Mouse (Mus musculus) heart, postnatal 36 days (tissue): ENCODE results near the gene Slc39a9. TPM values are rescaled to one million over a fixed set of nuclear protein-coding genes. Genes with fewer than 3 reads are reported as not detected.

ENCODE experiments used
- DNase-seq, 2 experiments: peaks; one replicate each; pipeline ENCODE4 v3.0.0; 2021 to 2022
- intact Hi-C: fragments of 180-260 bp; cut with DNase I; formaldehyde crosslinking; loops from one replicate; pipeline ENCODE4 v1.15.1; 2025
- total RNA-seq, 2 experiments: library from RNA; stranded (reverse); gene quantifications; 2 replicates each; pipeline ENCODE4 v1.2.3; 2021

Gene Slc39a9
- total RNA-seq, 2 experiments from 2014 or later, result 13.7 to 17.3 TPM

DNA sequence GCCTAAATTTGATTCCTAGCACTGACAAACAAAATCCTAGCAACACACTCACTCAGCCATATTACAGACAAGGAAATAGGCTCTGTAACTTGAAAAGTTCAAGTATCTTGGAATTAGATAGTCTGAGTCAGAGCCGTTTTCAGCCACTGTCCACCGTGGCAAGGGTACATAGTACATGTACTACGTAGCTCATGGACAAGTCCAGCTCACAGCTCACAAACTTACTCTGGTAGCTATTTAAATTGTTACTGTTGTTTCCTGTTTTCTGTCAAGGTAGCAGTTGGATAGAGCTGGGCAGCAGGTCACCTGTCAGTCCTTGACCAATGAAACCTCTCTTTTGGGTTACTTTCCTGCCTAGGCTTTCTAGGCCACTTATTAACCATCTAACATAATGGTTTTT is 2.7 kb downstream of the Slc39a9 start:
- intact Hi-C loops, result loop anchor here (1.0 to 10.0 kb wide), 4 partner anchors 39 to 1782 kb away; partner anchors contain the start of genes Atp6v1d, Eif2s1, Srsf5 and Vti1b
- no peak for DNase-seq

DNA sequence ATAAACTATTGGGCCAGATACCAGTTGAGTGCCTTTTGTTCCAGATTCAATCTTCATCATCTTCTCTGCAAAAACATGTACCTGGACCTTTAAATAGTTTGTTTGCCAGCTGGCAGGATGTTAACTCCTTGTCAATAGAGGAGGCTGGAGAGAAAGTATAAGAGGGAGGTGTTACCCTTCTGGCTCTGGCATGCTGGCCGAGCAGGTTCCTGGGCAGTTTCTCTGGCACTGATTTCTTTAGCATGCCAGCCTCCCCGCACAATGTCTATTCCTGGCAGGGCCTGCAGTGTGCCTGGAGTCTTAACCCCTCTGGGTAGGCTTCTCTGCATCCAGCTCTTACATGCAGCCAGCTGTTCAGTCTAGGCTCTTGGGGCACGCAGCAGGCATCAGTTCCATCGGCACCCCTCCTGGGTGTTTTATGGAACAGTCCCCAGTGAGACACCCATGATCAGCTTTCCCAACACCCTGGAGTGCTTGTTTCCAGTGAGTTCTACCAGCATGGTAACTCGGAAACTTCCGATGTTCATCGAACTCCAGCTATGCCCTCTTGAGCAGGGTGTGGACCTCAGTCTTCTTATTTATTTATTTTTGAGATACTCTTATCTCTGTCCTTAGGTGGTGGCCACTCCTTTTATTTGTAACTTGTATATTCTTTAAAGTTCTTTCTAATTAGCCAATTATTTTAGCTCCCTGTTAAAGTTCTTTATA is 10.4 kb downstream of the Slc39a9 start:
- intact Hi-C loops, result no loop called here
- DNase-seq, result peak; percentile 25 to 35

DNA sequence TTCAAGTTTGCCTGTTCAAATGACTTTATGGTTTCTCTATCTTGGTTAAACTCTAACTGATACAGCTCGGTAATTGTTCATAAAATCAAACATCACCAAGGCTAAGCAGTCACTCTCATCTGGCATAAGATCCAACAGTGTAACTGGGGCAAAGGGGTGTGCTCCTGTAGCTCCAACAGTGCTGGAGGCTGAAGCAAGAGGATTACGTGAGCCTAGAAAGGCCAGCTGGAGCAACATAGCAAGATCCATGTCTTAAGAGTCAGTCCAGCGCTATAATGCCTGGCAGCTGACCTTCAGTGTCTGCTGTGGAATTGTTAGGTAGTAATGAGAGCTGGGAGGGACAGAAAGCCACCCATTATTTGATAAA is 11.0 kb downstream of the Slc39a9 start:
- no peak for DNase-seq

DNA sequence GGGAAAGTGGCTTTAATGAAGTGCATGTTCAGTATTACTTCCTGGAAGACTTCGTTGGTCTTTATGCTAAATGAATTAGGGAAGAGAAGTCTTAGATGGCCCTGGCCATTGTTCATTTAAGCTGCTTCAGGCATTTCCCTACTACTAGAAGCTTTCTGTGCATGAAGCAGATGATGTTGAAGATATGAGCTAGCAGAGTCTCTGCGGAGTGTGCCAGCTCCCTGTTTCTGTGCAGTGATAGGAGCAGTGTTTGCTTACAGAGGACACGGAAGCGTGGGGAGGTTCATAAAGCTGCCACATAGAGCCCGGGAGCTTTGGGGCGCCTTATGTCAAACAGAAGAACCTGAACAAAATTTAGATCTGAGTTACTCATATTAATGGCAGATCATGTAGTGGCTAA is 15.0 kb downstream of the Slc39a9 start:
- no peak for DNase-seq
- intact Hi-C loops, result no loop called here

More for the DNA sequence above, 11.0 kb downstream of the Slc39a9 start:
- intact Hi-C loops, result no loop called here

DNA sequence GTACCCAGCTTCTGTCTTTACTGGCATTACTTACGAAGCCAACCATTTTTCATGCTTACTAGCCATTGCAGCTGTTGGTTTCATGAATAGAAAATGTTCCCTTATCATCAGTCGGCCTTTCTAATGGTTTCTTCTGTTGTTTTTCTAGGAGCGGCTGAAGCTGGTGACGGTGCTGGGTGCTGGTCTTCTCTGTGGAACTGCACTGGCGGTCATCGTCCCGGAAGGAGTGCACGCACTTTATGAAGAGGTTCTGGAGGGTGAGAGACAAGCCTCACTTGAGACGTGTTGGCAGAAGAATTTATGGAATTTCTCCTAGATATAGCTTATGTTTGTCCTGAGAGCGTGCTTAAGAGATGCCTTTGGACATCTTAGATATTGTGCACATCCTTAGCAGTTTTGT is 18.6 kb downstream of the Slc39a9 start:
- no peak for DNase-seq
- intact Hi-C loops, result no loop called here

DNA sequence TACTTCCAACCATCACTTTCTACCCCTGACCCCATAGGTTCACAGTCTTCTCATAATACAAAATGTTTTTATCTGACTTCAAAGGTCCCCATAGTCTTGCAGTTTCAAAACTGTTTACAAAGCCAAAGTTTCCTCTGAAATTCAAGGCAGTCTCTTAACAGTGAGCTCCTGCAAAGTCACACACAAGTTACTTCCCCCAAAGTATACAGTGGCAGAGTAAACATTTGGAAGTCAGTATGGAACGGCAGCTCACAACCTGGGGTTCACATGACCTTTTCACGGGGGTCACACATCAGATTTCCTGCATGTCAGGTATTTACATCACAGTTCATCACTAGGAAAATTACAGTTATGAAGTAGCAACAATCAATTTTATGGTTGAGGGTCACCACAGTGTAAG is 20.3 kb downstream of the Slc39a9 start:
- DNase-seq, result no peak
- intact Hi-C loops, result no loop called here

DNA sequence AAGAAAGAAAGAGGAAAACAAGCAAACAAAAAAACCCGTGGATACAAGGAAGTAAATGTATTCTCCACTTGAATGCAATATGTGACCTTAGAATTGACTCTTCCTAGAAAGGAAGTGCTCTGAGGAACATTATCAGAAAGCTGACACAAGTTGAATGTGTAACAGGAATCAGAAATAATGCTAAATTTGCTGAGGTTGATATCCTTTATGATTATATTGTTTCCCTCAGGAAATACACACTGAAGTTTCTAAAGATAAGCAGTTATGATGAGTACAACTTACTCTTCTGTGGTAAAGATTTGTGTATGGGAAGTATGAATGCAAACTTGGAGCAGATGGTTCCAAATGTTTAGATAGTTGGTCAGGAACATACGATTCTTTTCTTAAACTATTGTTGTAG is 24.7 kb downstream of the Slc39a9 start:
- DNase-seq, result no peak
- intact Hi-C loops, result no loop called here

DNA sequence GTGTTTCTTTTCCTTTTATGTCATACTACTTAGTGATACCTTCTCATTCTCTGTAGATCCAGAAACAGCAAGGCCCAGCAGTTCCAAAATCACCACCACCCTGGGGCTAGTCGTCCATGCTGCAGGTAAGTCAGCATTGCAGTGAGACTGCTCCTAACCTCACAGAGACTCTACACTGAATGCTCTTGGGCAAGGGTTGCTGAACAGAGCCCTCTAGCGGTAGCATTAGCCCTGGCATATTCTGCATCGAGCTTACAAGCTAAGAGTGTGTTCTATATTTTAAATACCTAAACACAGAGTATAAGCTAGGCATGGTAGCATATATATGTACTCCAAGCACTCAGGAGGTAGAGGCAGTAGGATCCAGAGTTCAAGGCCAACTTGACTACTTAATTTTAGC is 29.5 kb downstream of the Slc39a9 start:
- peak; percentile 52 to 57 for DNase-seq
- intact Hi-C loops, result loop anchor here (2.0 kb wide), 1 partner anchor 174 kb away; no protein-coding TSS in a partner anchor

DNA sequence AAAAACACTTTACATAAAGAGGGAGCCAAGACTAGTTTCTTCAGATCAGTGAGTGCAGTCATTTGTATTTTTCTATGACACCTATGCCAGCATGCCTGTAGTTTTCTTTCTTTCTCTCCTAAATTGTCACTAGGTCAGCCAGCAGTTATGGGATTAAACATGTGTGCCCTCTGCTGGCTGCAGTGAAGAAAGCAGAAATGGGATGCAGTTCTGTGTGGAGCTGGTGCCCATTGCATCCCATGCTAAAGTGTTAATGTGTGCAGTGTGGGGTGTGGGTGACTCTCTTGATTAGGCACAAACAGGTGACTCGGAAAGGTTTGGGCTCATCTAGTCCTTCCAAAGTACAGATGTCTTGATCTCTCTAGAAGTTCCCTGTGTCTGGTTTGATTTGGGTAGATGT is 37.7 kb downstream of the Slc39a9 start:
- intact Hi-C loops, result no loop called here
- DNase-seq, result peak in 1 of 2 experiments; percentile 16

DNA sequence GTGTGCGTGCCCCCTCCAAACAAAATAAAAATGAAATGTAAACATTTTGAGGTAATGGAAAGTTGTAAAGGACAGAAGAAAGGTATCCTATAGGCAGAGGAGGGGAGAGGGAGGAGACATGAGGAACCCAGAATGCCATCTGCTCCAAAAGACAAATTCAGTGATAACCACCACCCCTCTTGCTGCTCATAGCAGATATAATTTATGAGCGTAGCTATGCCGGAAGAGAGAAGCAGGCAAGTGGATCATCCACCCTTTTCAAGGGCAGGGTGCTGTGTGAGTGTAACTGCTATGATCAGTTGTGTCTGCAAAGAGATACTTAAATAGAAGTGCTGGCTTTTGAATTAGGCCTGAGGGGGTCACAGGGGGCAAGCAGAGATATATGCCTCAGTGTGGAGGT is 39.9 kb downstream of the Slc39a9 start:
- DNase-seq, result no peak
- intact Hi-C loops, result no loop called here

DNA sequence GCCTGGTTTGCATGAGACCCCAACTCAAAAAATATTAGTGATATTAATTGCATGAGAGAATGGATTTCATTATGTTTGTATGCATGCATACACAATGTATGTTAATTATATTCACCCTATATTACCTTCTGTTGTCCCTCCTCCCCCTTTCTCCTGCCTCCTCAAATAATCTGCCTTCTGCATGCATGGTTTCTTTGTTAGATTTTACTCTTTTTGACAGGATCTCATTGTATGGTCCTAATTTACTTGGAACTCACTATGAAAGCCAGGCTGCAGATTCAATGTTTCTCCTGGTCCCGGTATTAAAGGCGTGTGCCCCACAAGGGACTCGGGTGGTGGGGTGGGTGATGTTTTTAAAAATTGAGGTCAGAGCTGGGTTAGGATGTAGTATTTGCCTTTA is 40.6 kb downstream of the Slc39a9 start:
- DNase-seq, result no peak
- intact Hi-C loops, result no loop called here

DNA sequence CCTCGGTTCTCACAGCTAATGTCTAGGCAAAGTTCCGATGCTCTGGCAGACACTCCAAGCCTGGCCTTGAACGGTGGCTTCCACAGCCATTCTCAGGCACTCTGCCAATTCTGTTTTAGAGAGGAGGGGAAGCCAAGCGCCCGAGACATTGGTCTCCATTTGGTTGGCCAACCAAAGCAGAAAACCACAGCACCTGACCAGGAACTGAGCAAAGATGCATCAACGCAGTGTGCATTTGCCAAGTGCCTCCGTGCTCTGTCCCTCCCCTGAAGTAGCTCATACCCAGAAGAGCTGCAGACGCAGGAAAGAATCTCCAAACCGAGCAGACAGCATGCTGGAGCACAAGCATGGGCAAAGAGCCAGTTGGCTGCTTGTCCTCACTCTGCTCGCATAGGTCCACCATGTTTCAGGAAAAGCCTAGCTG is 44.1 kb downstream of the Slc39a9 start:
- peak; percentile 23 to 26 for DNase-seq
- intact Hi-C loops, result no loop called here

DNA sequence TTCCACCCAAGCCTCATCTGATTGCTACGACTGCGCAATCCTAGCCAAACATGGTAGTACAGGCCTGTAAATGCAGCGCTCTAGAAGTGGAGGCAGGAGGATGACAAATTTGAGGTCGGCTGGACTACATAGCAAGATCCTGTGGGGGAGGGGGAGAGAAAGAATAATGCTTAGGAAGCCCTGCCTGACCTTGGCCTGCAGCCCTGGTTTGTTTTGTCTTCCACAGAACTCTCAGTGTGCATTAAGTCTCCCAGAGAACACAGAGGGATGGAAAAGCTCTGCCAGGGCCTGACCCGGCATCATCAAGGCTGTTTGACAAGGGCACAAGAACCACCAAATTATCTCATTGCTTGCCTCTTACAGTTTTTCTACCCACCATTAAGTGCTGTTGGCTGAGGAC is 46.0 kb downstream of the Slc39a9 start:
- DNase-seq, result no peak

DNA sequence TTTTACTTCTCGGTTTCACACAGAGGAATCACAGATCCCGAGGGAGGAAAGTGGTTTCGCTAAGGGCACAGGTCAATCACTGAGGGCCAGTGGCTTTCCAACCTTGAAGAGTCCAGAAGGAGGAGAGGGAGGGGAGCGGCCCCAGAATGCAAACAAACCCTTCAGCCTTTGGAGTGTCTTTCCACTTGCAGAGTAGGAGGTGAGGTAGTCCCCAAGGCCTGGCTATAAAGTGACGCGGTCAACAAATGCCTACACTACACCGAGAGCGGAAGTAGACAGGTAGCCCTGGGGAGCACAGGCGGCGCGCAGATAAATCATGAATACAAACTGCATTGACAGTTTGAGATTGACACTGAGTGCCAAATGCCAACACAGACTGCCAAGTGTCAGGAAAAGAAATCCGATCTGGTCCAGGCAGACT is 48.0 kb downstream of the Slc39a9 start:
- intact Hi-C loops, result no loop called here
- DNase-seq, result no peak

More for the DNA sequence above, 46.0 kb downstream of the Slc39a9 start:
- intact Hi-C loops, result no loop called here

DNA sequence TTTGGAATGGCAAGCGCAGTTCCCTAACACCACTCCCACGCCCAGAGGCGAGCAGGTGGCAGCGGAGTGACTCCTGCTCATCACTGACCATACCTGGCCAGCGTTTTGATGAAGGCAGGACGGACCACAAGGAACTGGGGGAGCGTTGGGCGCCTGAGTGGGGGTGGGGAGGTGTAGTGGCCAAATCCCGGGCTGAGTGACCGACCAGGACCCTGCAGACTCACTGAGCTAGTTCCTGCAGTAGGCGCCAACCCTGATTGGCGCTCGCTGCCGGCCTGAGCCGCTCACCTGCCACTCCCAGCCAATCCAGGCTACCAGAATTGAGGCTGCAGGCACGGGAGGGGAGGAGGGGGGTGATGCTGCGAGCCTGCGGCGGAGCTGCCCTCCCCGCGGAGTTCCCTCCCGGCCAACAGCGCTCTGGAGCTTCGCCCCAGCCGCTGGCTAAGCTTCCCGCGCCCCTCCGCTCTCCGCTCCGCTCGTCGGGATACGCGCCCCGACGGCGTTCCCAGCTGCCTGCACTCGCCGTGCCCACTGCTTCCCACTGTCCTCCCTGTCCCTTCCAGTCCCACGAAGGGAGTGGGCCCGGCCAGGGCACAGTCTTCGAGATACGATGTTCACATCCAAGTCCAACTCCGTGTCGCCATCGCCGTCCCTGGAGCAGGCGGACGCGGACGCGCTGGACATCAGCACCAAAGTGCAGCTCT is 48.7 kb downstream of the Slc39a9 start, which contains the start of gene Plekhd1:
TSS of gene Plekhd1 (plus strand) at position 323 of the 704 bp plus-strand sequence.
- DNase-seq, result peak in 1 of 2 experiments; percentile 8
- intact Hi-C loops, result no loop called here

DNA sequence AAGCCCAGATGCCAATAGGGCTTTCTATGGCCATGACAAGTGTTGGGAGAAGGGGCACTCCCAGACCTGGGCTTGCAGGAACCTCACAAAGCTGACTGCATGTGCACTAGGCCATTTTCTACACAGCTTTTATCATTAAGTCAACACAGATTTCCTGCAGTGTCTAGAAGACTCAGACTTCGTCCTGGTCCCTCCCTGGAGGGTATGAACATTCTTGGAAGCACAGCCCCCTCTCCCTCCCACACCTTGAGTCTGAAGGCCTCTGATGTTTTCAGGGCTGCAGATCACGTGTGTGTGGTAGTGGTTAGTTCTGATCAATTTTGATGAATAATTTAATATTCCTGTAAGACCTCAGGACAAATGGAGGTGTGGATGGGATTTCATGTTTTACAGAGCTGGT is 50.0 kb downstream of the Slc39a9 start:
- DNase-seq, result no peak
- intact Hi-C loops, result no loop called here

DNA sequence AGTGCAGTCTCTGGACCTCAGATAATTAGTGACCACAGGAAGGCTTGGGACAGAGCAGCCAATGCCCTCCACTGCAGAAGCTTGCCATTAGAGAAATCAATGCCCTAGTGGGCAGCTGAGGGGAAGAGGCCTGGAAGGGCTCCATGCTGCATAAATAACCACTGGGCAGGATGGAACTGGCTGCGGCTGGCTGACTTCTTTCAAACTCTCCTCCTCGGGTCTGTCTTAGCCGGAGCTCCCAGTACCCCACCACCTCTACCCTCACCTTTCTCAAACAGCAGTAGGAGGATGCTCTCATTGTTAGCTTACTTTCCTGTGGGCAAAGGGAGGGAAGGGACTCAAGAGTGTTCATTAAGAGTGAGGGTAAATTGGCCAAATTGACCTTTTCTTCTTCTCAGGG is 51.3 kb downstream of the Slc39a9 start:
- intact Hi-C loops, result no loop called here
- DNase-seq, result no peak

DNA sequence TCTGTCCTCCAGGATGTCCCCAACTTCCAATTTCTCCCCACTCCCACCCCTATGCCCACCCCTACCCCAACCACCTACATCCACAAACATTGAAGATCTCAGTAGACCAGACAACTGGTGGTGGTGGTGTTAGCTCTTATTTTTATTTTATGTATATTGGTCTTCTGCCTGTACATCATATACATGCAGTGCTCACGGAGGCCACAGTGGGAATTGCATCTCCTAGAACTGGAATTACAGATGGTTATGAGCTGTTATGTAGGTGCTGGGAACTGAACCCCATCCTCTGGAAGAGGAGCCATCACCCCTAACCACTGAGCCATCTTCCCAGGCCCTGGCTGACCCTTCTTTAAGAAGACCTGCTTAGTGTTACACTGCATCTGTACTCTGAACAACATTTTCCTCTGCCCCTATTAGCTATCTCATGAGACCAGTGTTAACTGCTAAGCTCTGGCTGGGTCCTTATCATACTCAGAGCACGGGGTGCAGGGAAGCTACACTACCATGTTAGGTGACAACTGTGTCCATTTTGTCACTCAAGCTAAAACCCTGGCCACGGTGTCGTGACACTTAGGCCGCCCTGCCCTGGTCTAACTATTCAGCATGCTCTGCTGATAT is 55.0 kb downstream of the Slc39a9 start:
- intact Hi-C loops, result no loop called here
- DNase-seq, result no peak

DNA sequence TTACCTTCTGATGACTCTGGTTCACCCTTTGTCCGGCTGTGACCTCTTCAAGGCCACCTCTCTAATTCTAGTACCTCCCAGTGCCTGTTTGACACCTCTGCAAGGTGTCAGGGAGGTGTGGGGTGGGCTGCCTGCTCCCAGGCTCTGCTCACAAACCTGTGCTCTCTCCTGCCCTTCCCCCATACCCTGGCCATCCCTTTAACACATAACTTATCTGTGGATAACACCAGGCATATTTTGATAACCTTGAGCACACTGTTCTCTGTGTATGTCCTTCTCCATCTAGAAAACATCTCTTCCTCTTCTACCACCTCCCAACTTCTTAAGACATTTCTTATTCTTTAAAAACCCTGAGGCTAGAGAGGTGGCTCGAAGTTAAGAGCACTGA is 55.5 kb downstream of the Slc39a9 start:
- no peak for DNase-seq
- intact Hi-C loops, result no loop called here

DNA sequence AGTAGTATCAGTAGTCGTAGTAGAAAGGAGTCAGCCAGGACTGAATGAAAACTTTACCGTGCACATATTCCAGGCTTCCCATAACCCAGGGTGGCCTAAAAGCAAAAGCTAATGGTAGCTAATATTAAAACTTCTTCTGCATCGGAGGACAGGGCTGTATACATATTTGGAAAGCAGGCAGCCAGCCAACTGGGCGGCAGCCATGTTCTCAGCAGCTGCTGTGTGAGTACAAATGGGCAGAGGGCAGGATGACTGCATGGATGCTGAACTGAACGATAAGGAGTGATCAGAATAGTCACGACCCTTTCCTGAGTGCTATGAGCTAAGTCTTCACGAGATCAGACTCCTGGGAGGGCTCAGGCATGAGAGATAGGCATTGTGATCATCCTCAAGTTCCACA is 57.6 kb downstream of the Slc39a9 start:
- intact Hi-C loops, result no loop called here
- no peak for DNase-seq

DNA sequence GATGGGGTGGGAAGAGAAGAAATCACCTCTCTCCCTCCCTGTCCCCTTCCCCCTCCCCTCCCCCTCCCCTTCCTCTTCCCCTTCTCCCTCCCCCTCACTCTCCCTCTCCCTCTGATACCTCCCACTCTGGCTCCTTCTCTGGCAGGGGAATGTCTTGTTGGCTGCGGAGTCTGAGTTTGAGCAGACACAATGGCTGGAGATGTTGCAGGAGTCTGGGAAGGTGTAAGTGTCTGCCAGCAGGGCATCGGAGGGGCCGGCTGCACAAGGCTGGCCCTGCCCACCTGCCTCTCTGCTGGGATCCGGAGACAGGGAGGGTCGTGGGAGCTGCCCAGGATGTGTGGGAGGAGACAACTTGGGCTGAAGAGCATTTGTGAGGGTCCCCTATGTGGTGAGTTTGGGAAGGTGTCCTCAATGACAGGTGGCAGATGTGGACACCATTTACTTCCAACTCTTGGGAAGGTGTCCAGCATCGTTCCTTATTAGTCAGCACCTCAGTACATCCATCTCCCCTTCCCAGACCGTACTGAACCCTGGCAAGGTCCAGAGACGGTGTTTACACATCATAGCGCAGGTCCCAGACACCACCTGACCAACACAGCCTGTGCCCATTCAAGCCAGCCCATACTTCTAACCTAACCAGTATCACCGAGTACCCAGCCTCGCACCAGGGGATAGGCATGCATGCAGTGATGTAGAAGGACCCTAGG is 62.7 kb downstream of the Slc39a9 start:
- DNase-seq, result no peak
- intact Hi-C loops, result no loop called here
